Mouse (Mus musculus): ENCODE results near the gene St3gal5. TPM values are rescaled to one million over a fixed set of nuclear protein-coding genes. Genes with fewer than 3 reads are reported as not detected.

St3gal5 gene
- polyA plus RNA-seq (2014; fragmentation: Illumina TruSeq; extraction: RNeasy Lipid Tissue Mini Kit (QIAGEN cat#74804); ENCODE audit: low replicate concordance): 1.1 TPM

DNA sequence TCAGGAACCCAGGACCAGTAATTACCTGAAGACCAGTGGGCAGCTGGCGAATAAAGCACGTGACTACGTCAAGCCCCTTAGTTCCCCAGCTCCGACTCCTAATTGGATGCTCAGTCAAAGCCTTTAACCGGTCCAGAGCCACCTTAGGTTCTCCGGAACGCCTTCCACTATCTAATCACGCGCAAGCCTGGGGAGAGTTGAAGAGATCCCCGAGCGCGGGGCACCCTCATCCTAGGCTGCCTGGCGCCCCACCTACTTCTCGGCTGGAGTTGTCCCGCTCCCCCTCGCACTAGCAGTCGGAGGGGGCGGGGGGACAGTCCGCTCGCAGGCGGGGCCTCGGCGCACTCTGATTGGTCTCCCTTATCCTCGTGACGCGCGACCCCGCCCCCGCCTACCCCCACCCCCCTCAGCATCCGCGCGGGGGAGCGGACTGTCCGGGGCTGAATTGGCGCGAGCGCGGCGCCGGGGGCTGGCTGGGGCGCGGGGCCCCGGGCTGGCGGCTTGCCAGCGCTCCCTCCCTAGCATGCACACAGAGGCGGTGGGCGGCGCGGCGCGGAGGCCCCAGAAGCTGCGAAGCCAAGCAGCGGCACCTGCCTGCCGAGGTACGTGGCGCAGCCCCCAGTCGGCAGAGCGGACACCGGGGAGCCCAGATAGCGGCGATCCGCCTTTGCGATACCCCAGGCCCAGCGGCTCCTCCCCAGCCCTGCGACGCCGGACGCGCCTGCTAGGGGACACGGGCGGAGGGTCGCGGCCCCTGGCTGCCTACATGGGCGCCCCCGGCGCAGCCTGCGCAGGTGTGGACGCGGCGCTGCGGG is at the start of gene St3gal5:
Gene St3gal5, plus strand, starts transcription at position 412 of the 815 bp plus-strand sequence.

Other genes with a start within 250 kb of the St3gal5 start
- gene Ptcd3, start 188.8 kb upstream of the St3gal5 start, polyA plus RNA-seq (2014; fragmentation: Illumina TruSeq; extraction: RNeasy Lipid Tissue Mini Kit (QIAGEN cat#74804); ENCODE audit: low replicate concordance): 229 TPM
- gene Polr1a, start 188.5 kb upstream of the St3gal5 start, polyA plus RNA-seq (2014; fragmentation: Illumina TruSeq; extraction: RNeasy Lipid Tissue Mini Kit (QIAGEN cat#74804); ENCODE audit: low replicate concordance): 1.7 TPM
- gene Atoh8, start 138.0 kb downstream of the St3gal5 start, polyA plus RNA-seq (2014; fragmentation: Illumina TruSeq; extraction: RNeasy Lipid Tissue Mini Kit (QIAGEN cat#74804); ENCODE audit: low replicate concordance): not detected
- not detected for gene Sftpb, start 207.0 kb downstream of the St3gal5 start, polyA plus RNA-seq (2014; fragmentation: Illumina TruSeq; extraction: RNeasy Lipid Tissue Mini Kit (QIAGEN cat#74804); ENCODE audit: low replicate concordance)
- gene Usp39, start 247.6 kb downstream of the St3gal5 start, polyA plus RNA-seq (2014; fragmentation: Illumina TruSeq; extraction: RNeasy Lipid Tissue Mini Kit (QIAGEN cat#74804); ENCODE audit: low replicate concordance): 43.6 TPM
- gene 0610030E20Rik, start 249.7 kb downstream of the St3gal5 start, polyA plus RNA-seq (2014; fragmentation: Illumina TruSeq; extraction: RNeasy Lipid Tissue Mini Kit (QIAGEN cat#74804); ENCODE audit: low replicate concordance): 57.5 TPM

Data from small intestine, adult 10 weeks (tissue).